Mouse (Mus musculus) MEL (cell line): ENCODE results near the gene Tmem150c.

ENCODE experiments used
- CHD2 ChIP-seq: IDR thresholded peaks from 2 replicates; pipeline ENCODE4 v1.6.1; 2011; ENCODE audit warnings: low read length, improper control_type of control experiment
- CTCF ChIP-seq, 3 experiments: IDR thresholded peaks in 2 of 3; conservative IDR thresholded peaks in 1 of 3; 2 replicates each; pipeline ENCODE4 v1.5.1; 2011 to 2012; ENCODE audit warnings: low read length in 3 of 3, low read depth in 2 of 3, mild to moderate bottlenecking in 2 of 3, improper control_type of control experiment in 1 of 3, inconsistent platforms in 1 of 3, mixed read lengths in 1 of 3, moderate library complexity in 1 of 3; ENCODE audit not compliant: control insufficient read depth in 1 of 3, insufficient read depth in 1 of 3, poor library complexity in 1 of 3, severe bottlenecking in 1 of 3
- E2F4 ChIP-seq: IDR thresholded peaks from 2 replicates; pipeline ENCODE4 v1.6.1; 2011; ENCODE audit warnings: low read depth, low read length, improper control_type of control experiment, borderline replicate concordance
- KAT2A ChIP-seq: conservative IDR thresholded peaks from 2 replicates; pipeline ENCODE4 v1.6.1; 2012; ENCODE audit warnings: low read depth, low read length, improper control_type of control experiment, inconsistent platforms
- MAX ChIP-seq: IDR thresholded peaks from 2 replicates; pipeline ENCODE4 v1.6.1; 2011; ENCODE audit warnings: low read length, improper control_type of control experiment
- POLR2A ChIP-seq, 2 experiments: IDR thresholded peaks; 2 replicates each; pipeline ENCODE4 v1.6.1; 2011 to 2012; ENCODE audit warnings: low read length in 2 of 2, mild to moderate bottlenecking in 2 of 2, control low read depth in 1 of 2, improper control_type of control experiment in 1 of 2, low read depth in 1 of 2, moderate library complexity in 1 of 2; ENCODE audit not compliant: control insufficient read depth in 1 of 2, insufficient read depth in 1 of 2, poor library complexity in 1 of 2
- TBP ChIP-seq: IDR thresholded peaks from 2 replicates; pipeline ENCODE4 v1.8.0; 2011; ENCODE audit warnings: low read depth, low read length, improper control_type of control experiment
- ZKSCAN1 ChIP-seq: IDR thresholded peaks from 2 replicates; pipeline ENCODE4 v1.6.1; 2012; ENCODE audit warnings: low read depth, mild to moderate bottlenecking, inconsistent platforms, low read length, improper control_type of control experiment, moderate library complexity

GRCm38 (mm10) chr5:100082006-100082405 lies 77.6 kb downstream of the Tmem150c start:
- TF ChIP-seq POLR2A (IDR thresholded peaks at IDR 0.05; ENCODE audit: control insufficient read depth in 1 of 2, insufficient read depth in 1 of 2, low read depth in 1 of 2, low read length in 2 of 2, poor library complexity in 1 of 2) (no peak), MAX (no peak), CHD2 (no peak), CTCF (IDR thresholded peaks at IDR 0.05 in 2 of 3, conservative IDR thresholded peaks at IDR 0.05 in 1 of 3; ENCODE audit: control insufficient read depth in 1 of 3, insufficient read depth in 1 of 3, low read depth in 2 of 3, low read length in 3 of 3, poor library complexity in 1 of 3, severe bottlenecking in 1 of 3) (no peak), TBP (no peak), ZKSCAN1 (no peak), KAT2A (no peak), E2F4 (no peak)
